Mouse (Mus musculus) heart, embryonic 16.5 days (tissue): ENCODE results near the gene Ptk7. TPM values are rescaled to one million over a fixed set of nuclear protein-coding genes. Genes with fewer than 3 reads are reported as not detected.

ENCODE experiments used
- ATAC-seq: fragments of 200-750 bp; cut with Nextera tagmentation; replicated peaks from 2 replicates; pipeline ENCODE4 v1.8.0; 2017; ENCODE audit warnings: moderate number of reproducible peaks; ENCODE audit not compliant: insufficient read depth, low FRiP score; ENCODE audit errors: extremely low read depth
- H3K27ac ChIP-seq: fragments of 300-500 bp; sonication (generic); 2 replicates; pipeline ENCODE4 v1.5.1; 2014; ENCODE audit warnings: mild to moderate bottlenecking, low read length, control low read depth, moderate library complexity
- H3K27me3 ChIP-seq: fragments of 300-500 bp; sonication (generic); 2 replicates; pipeline ENCODE4 v1.6.1; 2014; ENCODE audit warnings: low read length, mixed read lengths; ENCODE audit not compliant: control insufficient read depth, insufficient read depth
- H3K36me3 ChIP-seq: fragments of 300-500 bp; sonication (generic); 2 replicates; pipeline ENCODE4 v1.6.1; 2014; ENCODE audit not compliant: control insufficient read depth, insufficient read depth
- H3K4me1 ChIP-seq: fragments of 300-500 bp; sonication (generic); 2 replicates; pipeline ENCODE4 v1.6.1; 2014; ENCODE audit warnings: low read length, mixed read lengths; ENCODE audit not compliant: control insufficient read depth, insufficient read depth
- H3K4me2 ChIP-seq: fragments of 300-500 bp; sonication (generic); 2 replicates; pipeline ENCODE4 v1.6.1; 2014; ENCODE audit warnings: low read depth, mild to moderate bottlenecking, control low read depth, low read length
- H3K4me3 ChIP-seq: fragments of 300-500 bp; sonication (generic); 2 replicates; pipeline ENCODE4 v1.5.1; 2014; ENCODE audit warnings: mild to moderate bottlenecking, control low read depth, low read length
- H3K9ac ChIP-seq: fragments of 300-500 bp; sonication (generic); 2 replicates; pipeline ENCODE4 v1.6.1; 2014; ENCODE audit warnings: low read length, control low read depth
- H3K9me3 ChIP-seq: fragments of 300-500 bp; sonication (generic); replicated peaks from 2 replicates; pipeline ENCODE4 v1.6.1; 2016; ENCODE audit warnings: low read length; ENCODE audit not compliant: control insufficient read depth
- WGBS: fragments of 180-500 bp; shearing (Covaris S2); extraction: QIAGEN DNeasy Blood & Tissue Kit; methylation state at CpG from one replicate; pipeline ENCODE4 v1.1.7; 2014; 5-methylcytosine and 5-hydroxymethylcytosine counted together
- microRNA-seq: library from miRNA; unstranded; fragments of <30 nt; microRNA quantifications from one replicate; pipeline ENCODE4, GENCODE M21; 2017
- polyA plus RNA-seq: library from polyadenylated mRNA; unstranded; fragments of >200 nt; fragmentation: Nextera tagmentation; extraction: Ambion mirVana; gene quantifications from 2 replicates; pipeline ENCODE4 v1.2.1, GENCODE M21; 2015

The Ptk7 gene
- polyA plus RNA-seq, 1 experiment from 2014 or later: 37.6 TPM

GRCm38 (mm10) chr17:46519971-46520370 is 109.3 kb downstream of the Ptk7 start:
- no peak for ATAC-seq
- Histone ChIP-seq H3K27ac (no peak overlapping the region), H3K4me3 (no peak overlapping the region; the same call in 1 of the 2 replicates), H3K4me1 (peaks cover 10% of the 10 kb centered on the region), H3K27me3 (no peaks in the 10 kb centered on the region), H3K9me3 (no peaks in the 10 kb centered on the region), H3K4me2 (peak overlapping the region; percentile 58), H3K9ac (no peak overlapping the region), H3K36me3 (no peaks in the 10 kb centered on the region)
- 58% methylated on average over 10 of the region's 10 CpGs for WGBS

Small RNA genes within 50 kb of the gene (microRNA-seq; reads per million reads assigned to microRNA genes)
- gene Mir6976: 1.4 reads per million

Other genes starting within 250 kb of the Ptk7 start
- gene Zfp318, start 245.8 kb downstream of the Ptk7 start, polyA plus RNA-seq: 3.1 and 5.4 TPM in 2 replicates
- gene Crip3, start 200.6 kb downstream of the Ptk7 start, polyA plus RNA-seq: 20.2 and 37.5 TPM in 2 replicates
- 0.55 and 1.2 TPM in 2 replicates for gene Slc22a7, start 191.0 kb downstream of the Ptk7 start, polyA plus RNA-seq
- gene Ttbk1, start 141.8 kb downstream of the Ptk7 start, polyA plus RNA-seq: 0.07 and 0.14 TPM in 2 replicates
- 28.0 and 29.6 TPM in 2 replicates for gene Dnph1, start 132.8 kb downstream of the Ptk7 start, polyA plus RNA-seq
- gene Cul9, start 83.1 kb downstream of the Ptk7 start, polyA plus RNA-seq: 5.6 and 6.4 TPM in 2 replicates
- gene Srf, start 73.3 kb downstream of the Ptk7 start, polyA plus RNA-seq: 11.0 and 12.4 TPM in 2 replicates
- 25.7 and 29.0 TPM in 2 replicates for gene Klc4, start 16.5 kb upstream of the Ptk7 start, polyA plus RNA-seq
- gene Mrpl2, start 16.7 kb upstream of the Ptk7 start, polyA plus RNA-seq: 117 and 119 TPM in 2 replicates
- 39.8 and 46.0 TPM in 2 replicates for gene Cul7, start 20.8 kb upstream of the Ptk7 start, polyA plus RNA-seq
- 39.0 and 39.7 TPM in 2 replicates for gene Rrp36, start 44.8 kb upstream of the Ptk7 start, polyA plus RNA-seq
- gene Mea1, start 49.3 kb upstream of the Ptk7 start, polyA plus RNA-seq: 109 and 115 TPM in 2 replicates
- gene Klhdc3, start 51.4 kb upstream of the Ptk7 start, polyA plus RNA-seq: 175 and 179 TPM in 2 replicates
- gene Ppp2r5d, start 75.6 kb upstream of the Ptk7 start, polyA plus RNA-seq: 56.1 and 59.9 TPM in 2 replicates
- 13.3 and 15.1 TPM in 2 replicates for gene Pex6, start 82.0 kb upstream of the Ptk7 start, polyA plus RNA-seq
- gene Gnmt, start 99.7 kb upstream of the Ptk7 start, polyA plus RNA-seq: 1.8 and 2.5 TPM in 2 replicates
- 50.6 and 51.4 TPM in 2 replicates for gene Cnpy3, start 122.7 kb upstream of the Ptk7 start, polyA plus RNA-seq
- gene Ptcra, start 134.2 kb upstream of the Ptk7 start, polyA plus RNA-seq: 17.0 and 38.9 TPM in 2 replicates
- 52.0 and 55.1 TPM in 2 replicates for gene 2310039H08Rik, start 143.1 kb upstream of the Ptk7 start, polyA plus RNA-seq
- 93.0 and 103 TPM in 2 replicates for gene Rpl7l1, start 153.2 kb upstream of the Ptk7 start, polyA plus RNA-seq
- 3.5 and 3.9 TPM in 2 replicates for gene Bicral, start 229.0 kb upstream of the Ptk7 start, polyA plus RNA-seq